Mouse (Mus musculus): ENCODE data around the gene Sstr3. TPM values are rescaled to one million over a fixed set of nuclear protein-coding genes. Genes with fewer than 3 reads are reported as not detected.

Sstr3 gene
- 0.09 TPM in 1 of 2 replicates, not detected in the other for polyA plus RNA-seq (2015; fragmentation: Nextera tagmentation; extraction: Ambion mirVana)

DNA sequence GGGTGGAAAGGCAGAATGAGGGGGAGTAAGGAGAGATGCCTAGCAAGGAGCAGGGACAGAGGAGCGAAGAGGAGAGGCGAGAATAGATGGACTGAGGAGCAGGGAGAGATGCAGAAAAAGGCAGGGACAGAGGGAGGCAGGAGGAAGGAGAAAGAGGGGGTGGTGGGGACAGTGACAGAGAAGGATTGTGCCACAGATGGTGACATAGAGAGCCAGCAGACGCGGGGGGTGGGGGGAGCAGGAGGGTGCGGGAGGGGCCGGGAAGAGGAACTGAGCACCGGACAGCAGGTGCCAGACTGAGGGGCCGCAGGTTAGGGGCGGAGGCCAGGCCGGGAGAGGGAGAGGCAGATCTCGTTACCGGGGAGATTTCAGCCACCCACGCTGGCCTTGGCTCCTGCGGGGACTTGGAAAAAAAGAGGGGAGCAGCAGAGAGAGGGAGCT is at the start of gene Sstr3:
Sstr3 (minus strand) TSS at position 125 of the 441 bp plus-strand sequence.
- Histone ChIP-seq H3K9ac (peak within 1 kb of the TSS; percentile 50), H3K4me3 (no peak within 1 kb of the TSS), H3K27ac (replicated peaks) (no peak within 1 kb of the TSS), H3K9me3 (no peaks in the 10 kb centered on the region), H3K36me3 (no peaks in the 10 kb centered on the region), H3K4me2 (no peak within 1 kb of the TSS), H3K27me3 (replicated peaks) (peaks cover 41% of the 10 kb centered on the region), H3K4me1 (peaks cover 43% of the 10 kb centered on the region)
- ATAC-seq (ENCODE audit: extremely low read depth, insufficient number of reproducible peaks, low FRiP score, low TSS enrichment) = no peak
- 15% methylated on average over 14 of the region's 14 CpGs for WGBS

DNA sequence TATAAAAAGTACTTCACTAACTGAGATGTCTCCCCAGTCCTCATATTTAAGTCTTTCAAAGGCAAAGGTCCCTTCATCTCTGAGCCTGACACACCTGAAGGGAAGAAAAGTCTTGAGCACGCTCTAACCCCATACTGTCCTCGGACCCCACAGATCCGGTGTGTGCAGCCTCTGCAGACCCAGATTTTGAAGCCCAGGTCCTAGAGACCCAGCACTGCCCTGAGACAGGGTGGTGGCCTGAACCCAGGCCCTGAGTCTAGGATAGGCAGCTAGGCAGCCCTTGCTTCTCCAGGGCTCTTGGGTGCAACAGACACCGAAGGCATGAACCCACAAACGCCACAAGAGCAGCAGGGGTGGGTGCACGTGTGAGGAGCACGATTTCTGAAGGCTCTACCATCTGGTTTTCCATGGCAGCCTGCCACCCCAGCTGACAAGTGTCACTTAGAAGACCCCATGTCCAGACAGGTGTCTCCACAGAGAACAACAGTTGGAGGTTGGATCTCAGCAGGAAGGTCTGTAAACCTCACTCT is 49.5 kb upstream of the Sstr3 start:
- no peaks in the 10 kb centered on the region for H3K36me3 ChIP-seq
- H3K9ac ChIP-seq = no peak overlapping the region
- H3K27ac ChIP-seq (replicated peaks) = no peak overlapping the region
- H3K4me3 ChIP-seq = no peak overlapping the region
- no peaks in the 10 kb centered on the region for H3K9me3 ChIP-seq
- WGBS = 75% methylated on average over 7 of the region's 7 CpGs
- H3K27me3 ChIP-seq (replicated peaks) = no peaks in the 10 kb centered on the region
- no peak for ATAC-seq (ENCODE audit: extremely low read depth, insufficient number of reproducible peaks, low FRiP score, low TSS enrichment)
- no peak overlapping the region for H3K4me2 ChIP-seq
- H3K4me1 ChIP-seq = peaks cover 5% of the 10 kb centered on the region; the same call in 1 of the 2 replicates

DNA sequence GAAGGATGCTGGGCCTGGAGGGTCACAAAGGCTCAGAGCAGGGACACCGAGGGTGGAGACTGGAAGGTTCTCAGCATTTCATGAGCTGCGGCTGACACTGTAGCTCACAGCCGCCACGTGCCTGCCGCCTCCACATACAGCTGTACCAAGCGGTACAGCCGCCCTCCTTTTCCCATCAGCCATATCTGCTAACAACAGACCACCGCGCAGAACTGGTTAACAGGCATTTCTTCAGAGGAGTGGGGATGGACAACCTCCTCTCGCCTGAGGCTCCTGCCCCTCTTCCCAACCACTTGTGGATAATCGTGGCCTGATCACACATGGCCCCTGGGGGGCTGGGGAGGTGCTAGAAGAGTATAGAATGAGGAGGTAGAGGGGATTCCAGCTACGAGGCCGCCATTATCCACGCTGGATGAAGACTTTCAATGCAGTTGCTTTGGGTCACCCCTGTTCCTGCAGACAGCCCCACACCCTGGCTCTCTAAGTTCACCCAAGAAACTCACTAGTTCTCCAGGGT is 48.0 kb upstream of the Sstr3 start:
- no peak for ATAC-seq (ENCODE audit: extremely low read depth, insufficient number of reproducible peaks, low FRiP score, low TSS enrichment)
- H3K36me3 ChIP-seq = no peaks in the 10 kb centered on the region
- no peak overlapping the region for H3K4me2 ChIP-seq
- no peak overlapping the region for H3K9ac ChIP-seq
- H3K4me3 ChIP-seq = no peak overlapping the region
- peaks cover 5% of the 10 kb centered on the region; the same call in 1 of the 2 replicates for H3K4me1 ChIP-seq
- no peak overlapping the region for H3K27ac ChIP-seq (replicated peaks)
- H3K9me3 ChIP-seq = no peaks in the 10 kb centered on the region
- no peaks in the 10 kb centered on the region for H3K27me3 ChIP-seq (replicated peaks)
- 55% methylated on average over 14 of the region's 14 CpGs for WGBS

DNA sequence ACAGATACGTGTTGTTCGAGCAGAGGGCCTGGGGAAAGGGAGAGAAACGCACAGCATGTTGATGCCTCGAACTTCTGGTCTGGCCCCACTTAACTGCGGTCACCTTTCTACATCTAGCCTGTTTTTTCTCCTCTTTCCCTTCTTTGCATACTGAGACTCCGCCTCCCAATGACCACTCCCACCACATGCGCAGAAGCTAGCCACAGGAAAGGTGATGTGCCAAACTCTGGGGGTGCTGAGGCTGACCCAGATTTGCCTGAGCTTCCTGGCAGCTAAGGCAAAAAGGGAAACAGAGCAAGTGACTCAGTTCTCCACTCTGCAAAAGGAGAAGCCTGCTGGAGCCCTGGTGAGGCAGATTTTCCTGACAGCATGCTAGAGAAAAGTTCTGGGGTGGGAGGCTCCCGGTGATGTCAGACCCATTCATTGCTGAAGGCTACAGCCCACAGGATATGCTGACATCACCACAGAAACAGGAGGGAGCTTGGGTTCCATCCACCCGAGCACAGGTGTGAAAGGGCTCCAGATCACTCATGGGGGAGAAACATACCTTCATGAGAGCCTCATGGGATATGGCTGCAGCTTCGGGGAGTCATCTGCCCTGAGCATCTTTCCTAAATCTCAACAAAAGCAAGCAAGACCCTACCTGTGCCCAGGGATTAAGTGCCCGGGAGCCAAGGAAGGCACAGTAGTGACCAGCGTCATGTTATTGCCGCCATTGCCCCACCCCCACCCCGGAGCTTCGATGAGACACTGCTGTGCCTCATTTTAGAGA is 47.4 kb upstream of the Sstr3 start:
- Histone ChIP-seq H3K27ac (replicated peaks) (no peak overlapping the region), H3K4me2 (no peak overlapping the region), H3K27me3 (replicated peaks) (no peaks in the 10 kb centered on the region), H3K4me3 (no peak overlapping the region), H3K9me3 (no peaks in the 10 kb centered on the region), H3K36me3 (no peaks in the 10 kb centered on the region), H3K4me1 (peaks cover 2% of the 10 kb centered on the region; the same call in 1 of the 2 replicates), H3K9ac (no peak overlapping the region)
- no peak for ATAC-seq (ENCODE audit: extremely low read depth, insufficient number of reproducible peaks, low FRiP score, low TSS enrichment)
- 47% methylated on average over 15 of the region's 15 CpGs for WGBS

DNA sequence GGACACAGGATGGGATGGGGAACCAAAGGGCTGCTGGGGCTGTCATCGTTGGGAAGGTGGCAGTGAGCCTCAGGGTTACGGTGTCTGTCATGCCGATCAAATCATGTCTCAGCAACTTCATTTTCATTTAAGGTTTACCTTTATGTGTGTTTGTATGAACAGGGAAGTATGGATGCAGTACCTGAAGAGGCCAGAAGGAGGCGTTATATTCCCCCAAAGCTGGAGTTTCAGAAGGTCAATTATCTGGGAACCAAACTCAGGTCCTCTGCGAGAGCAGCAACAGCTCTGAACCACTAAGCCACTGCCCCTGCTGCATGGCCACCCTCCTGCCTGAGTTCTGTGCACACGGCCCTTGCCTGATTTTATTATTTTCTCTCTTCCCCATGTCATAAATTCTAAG is 46.3 kb upstream of the Sstr3 start:
- Histone ChIP-seq H3K9ac (no peak overlapping the region), H3K9me3 (no peaks in the 10 kb centered on the region), H3K4me1 (no peaks in the 10 kb centered on the region), H3K4me3 (no peak overlapping the region), H3K4me2 (no peak overlapping the region), H3K27ac (replicated peaks) (no peak overlapping the region), H3K36me3 (no peaks in the 10 kb centered on the region), H3K27me3 (replicated peaks) (no peaks in the 10 kb centered on the region)
- WGBS = 74% methylated on average over 6 of the region's 6 CpGs
- ATAC-seq (ENCODE audit: extremely low read depth, insufficient number of reproducible peaks, low FRiP score, low TSS enrichment) = no peak

DNA sequence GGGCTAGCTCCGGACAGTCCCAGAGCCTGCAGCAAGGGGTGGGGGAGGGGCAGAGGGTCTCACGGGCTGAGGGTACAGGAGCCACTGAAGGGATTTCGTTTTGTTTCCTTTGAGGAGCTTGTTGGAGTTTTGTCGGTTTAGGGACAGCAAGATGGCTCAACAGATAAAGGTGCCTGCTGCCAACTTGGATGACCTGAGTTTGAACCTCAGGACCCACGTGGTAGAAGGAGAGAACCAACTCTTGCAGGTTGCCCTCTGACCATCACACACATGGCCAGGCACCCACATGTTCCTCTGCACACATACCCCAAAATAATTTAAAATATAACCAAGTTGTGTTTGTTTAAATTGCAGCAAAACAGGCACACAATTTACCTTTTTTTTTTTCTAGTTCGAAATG is 45.5 kb upstream of the Sstr3 start:
- Histone ChIP-seq H3K27ac (replicated peaks) (no peak overlapping the region), H3K36me3 (no peaks in the 10 kb centered on the region), H3K9ac (no peak overlapping the region), H3K9me3 (no peaks in the 10 kb centered on the region), H3K27me3 (replicated peaks) (no peaks in the 10 kb centered on the region), H3K4me2 (no peak overlapping the region), H3K4me3 (no peak overlapping the region), H3K4me1 (no peaks in the 10 kb centered on the region)
- no peak for ATAC-seq (ENCODE audit: extremely low read depth, insufficient number of reproducible peaks, low FRiP score, low TSS enrichment)
- 64% methylated on average over 6 of the region's 6 CpGs for WGBS

DNA sequence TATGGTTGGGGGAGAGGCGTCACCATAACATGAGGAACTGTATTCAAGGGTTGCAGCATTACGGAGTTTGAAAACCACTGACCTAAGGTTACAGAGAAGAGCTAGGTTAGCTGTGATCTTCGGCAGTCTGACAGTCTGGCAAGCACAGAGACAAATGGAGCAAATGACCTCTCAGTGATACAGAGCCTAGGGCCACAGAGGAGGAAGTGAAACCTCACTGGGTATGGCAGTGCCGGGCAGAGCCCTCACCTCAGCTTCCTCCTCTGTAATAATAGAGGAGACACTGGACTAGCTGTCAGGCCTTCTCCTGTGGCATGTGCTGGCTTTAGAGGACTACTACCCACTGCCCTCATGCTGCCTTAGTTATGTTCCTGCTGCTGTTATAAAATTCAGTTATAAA is 44.4 kb upstream of the Sstr3 start:
- Histone ChIP-seq H3K4me1 (no peaks in the 10 kb centered on the region), H3K4me2 (no peak overlapping the region), H3K9me3 (no peaks in the 10 kb centered on the region), H3K27me3 (replicated peaks) (no peaks in the 10 kb centered on the region), H3K27ac (replicated peaks) (no peak overlapping the region), H3K4me3 (no peak overlapping the region), H3K36me3 (no peaks in the 10 kb centered on the region), H3K9ac (no peak overlapping the region)
- WGBS = 79% methylated on average over 4 of the region's 4 CpGs
- no peak for ATAC-seq (ENCODE audit: extremely low read depth, insufficient number of reproducible peaks, low FRiP score, low TSS enrichment)

DNA sequence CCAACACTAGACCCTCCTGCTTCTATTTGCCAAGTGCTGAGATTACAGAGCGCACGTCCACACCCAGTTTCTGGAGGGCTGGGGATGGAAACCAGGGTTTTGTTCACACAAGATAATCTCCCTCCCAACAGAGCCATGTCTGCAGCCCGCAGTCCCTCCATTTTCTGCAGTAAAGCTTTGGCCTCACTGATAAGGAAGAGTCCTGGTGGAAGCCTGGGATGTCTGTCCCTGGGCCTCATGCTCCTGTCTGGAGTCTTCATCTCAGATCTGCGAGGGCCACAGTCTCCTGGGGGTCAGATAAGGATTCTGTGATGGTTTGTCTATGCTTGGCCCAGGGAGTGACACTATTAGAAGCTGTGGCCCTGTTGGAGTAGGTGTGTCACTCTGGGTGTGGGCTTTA is 43.6 kb upstream of the Sstr3 start:
- Histone ChIP-seq H3K4me2 (no peak overlapping the region), H3K9me3 (no peaks in the 10 kb centered on the region), H3K4me3 (no peak overlapping the region), H3K4me1 (no peaks in the 10 kb centered on the region), H3K27ac (replicated peaks) (no peak overlapping the region), H3K27me3 (replicated peaks) (0 out of 2 replicates have a peak, but pooled peaks cover 4% of the 10 kb centered on the region), H3K9ac (no peak overlapping the region), H3K36me3 (no peaks in the 10 kb centered on the region)
- 58% methylated on average over 4 of the region's 4 CpGs for WGBS
- ATAC-seq (ENCODE audit: extremely low read depth, insufficient number of reproducible peaks, low FRiP score, low TSS enrichment) = no peak

DNA sequence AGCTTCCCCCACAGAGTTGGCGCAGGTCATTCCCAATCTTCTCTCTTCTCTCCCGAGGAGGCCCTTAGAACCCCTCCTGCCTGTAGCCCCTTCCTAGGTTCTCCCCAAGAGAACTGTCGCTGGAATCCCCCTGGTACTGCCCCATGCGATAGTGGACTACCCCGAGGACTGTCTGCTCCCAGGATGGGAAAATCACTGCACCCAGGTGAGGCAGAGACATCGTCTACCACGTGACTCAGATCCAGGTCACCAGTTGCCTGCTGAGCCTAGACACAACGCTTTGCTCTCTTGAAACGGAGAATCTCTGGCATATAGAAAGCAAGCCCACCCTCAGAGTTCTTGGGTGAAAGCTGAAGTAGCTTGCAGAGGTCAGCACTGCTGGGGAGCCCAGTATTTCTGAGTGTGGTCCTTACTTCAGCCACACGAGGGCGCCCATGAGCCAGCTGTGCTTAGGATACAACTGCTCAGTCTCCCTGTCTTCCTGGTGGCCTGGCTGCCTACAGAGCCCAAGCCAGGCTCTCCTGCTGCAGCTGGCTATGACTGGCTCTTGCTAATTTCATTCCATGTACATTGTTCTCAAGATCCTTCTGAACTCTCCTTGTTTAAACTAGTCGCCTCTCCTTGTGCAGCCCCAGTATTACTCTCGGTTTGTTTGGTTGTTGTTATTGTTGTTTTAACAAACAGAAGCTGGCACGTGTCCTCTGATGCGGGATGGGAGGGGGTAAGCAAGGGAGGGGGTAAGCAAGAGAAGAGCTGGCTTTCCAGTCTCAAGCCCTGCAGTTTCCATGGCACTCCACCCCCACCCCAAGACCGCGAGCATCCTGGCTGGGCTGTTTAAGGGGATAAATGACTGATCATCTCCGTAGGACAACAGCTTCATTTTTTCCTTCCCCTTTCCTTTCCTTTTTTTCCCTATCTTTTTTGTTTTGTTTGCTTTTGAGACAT is 42.8 kb upstream of the Sstr3 start:
- no peak overlapping the region for H3K4me2 ChIP-seq
- WGBS = 52% methylated on average over 18 of the region's 18 CpGs
- no peaks in the 10 kb centered on the region for H3K36me3 ChIP-seq
- no peak overlapping the region for H3K9ac ChIP-seq
- no peaks in the 10 kb centered on the region for H3K4me1 ChIP-seq
- H3K4me3 ChIP-seq = no peak overlapping the region
- H3K9me3 ChIP-seq = no peaks in the 10 kb centered on the region
- H3K27me3 ChIP-seq (replicated peaks) = 0 out of 2 replicates have a peak, but pooled peaks cover 8% of the 10 kb centered on the region
- ATAC-seq (ENCODE audit: extremely low read depth, insufficient number of reproducible peaks, low FRiP score, low TSS enrichment) = no peak; the same call in 1 of the 2 replicates
- no peak overlapping the region for H3K27ac ChIP-seq (replicated peaks)

DNA sequence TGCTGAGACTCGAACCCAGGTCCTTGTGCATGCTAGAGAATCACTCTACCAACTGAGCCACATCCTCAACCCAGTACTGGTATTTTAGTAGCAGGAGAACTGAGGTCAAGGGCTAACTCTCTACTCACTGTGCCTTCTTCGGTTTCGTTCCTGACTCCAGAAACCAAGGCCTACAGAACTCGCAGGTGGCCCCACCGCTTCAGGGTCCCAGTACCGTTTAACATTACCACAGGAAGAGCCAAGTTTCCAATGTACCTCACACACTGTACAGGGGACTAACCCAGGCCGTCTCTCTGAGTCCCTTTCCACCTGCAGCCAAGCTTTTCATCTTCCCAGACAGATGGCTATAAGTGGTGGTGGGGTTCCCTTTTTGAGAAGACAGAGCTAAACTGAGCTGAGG is 40.9 kb upstream of the Sstr3 start:
- Histone ChIP-seq H3K4me2 (no peak overlapping the region), H3K4me1 (peaks cover 10% of the 10 kb centered on the region), H3K9ac (no peak overlapping the region), H3K9me3 (no peaks in the 10 kb centered on the region), H3K36me3 (no peaks in the 10 kb centered on the region), H3K27me3 (replicated peaks) (0 out of 2 replicates have a peak, but pooled peaks cover 8% of the 10 kb centered on the region), H3K4me3 (no peak overlapping the region), H3K27ac (replicated peaks) (no peak overlapping the region)
- 84% methylated on average over 7 of the region's 7 CpGs for WGBS
- no peak for ATAC-seq (ENCODE audit: extremely low read depth, insufficient number of reproducible peaks, low FRiP score, low TSS enrichment)

DNA sequence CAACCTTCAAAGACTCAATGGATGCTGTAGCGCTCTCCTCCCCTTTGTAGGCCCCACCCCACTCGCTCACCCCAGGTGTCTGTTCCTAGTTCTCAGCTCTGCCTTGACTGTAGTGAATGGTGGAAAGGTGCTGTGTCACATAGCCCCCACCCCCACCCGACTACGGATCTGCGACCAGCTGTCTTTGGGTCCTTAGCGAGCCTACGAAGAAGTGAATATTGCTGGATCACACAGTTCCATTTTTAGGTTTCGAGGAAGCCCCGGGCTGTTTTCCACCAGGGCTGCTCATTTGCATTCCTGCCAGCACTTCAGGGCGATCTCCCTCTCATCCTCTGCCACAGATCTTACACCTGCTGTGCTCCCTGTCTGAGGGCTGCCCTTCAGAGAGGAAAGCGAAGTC is 38.9 kb upstream of the Sstr3 start:
- Histone ChIP-seq H3K36me3 (no peaks in the 10 kb centered on the region), H3K4me1 (peaks cover 19% of the 10 kb centered on the region), H3K27me3 (replicated peaks) (0 out of 2 replicates have a peak, but pooled peaks cover 8% of the 10 kb centered on the region), H3K4me2 (no peak overlapping the region), H3K27ac (replicated peaks) (no peak overlapping the region), H3K4me3 (no peak overlapping the region), H3K9ac (no peak overlapping the region), H3K9me3 (no peaks in the 10 kb centered on the region)
- 20% methylated on average over 11 of the region's 11 CpGs for WGBS
- ATAC-seq (ENCODE audit: extremely low read depth, insufficient number of reproducible peaks, low FRiP score, low TSS enrichment) = no peak
